Mouse (Mus musculus) limb, embryonic 13.5 days (tissue): Measurements from ENCODE around the gene Hemgn. TPM values are rescaled to one million over a fixed set of nuclear protein-coding genes. Genes with fewer than 3 reads are reported as not detected.

Experiments
- ATAC-seq: fragments of 200-750 bp; cut with Nextera tagmentation; 2 replicates; pipeline ENCODE4 v1.8.0; 2017; ENCODE audit warnings: low read depth, moderate number of reproducible peaks, moderate TSS enrichment; ENCODE audit not compliant: low FRiP score
- H3K27ac ChIP-seq: fragments of 300-500 bp; sonication (generic); 2 replicates; pipeline ENCODE4 v1.5.1; 2015; ENCODE audit warnings: inconsistent platforms, mild to moderate bottlenecking, moderate library complexity
- H3K27me3 ChIP-seq: fragments of 300-500 bp; sonication (generic); 2 replicates; pipeline ENCODE4 v1.6.1; 2015; ENCODE audit warnings: mild to moderate bottlenecking, inconsistent platforms
- H3K36me3 ChIP-seq: fragments of 300-500 bp; sonication (generic); 2 replicates; pipeline ENCODE4 v1.6.1; 2015; ENCODE audit warnings: inconsistent platforms, mild to moderate bottlenecking, moderate library complexity
- H3K4me1 ChIP-seq: fragments of 300-500 bp; sonication (generic); 2 replicates; pipeline ENCODE4 v1.6.1; 2015; ENCODE audit warnings: inconsistent platforms
- H3K4me2 ChIP-seq: fragments of 300-500 bp; sonication (generic); replicated peaks from 2 replicates; pipeline ENCODE4 v1.6.1; 2015; ENCODE audit warnings: inconsistent platforms, mild to moderate bottlenecking, moderate library complexity
- H3K4me3 ChIP-seq: fragments of 300-500 bp; sonication (generic); 2 replicates; pipeline ENCODE4 v1.5.1; 2015; ENCODE audit warnings: moderate library complexity, mild to moderate bottlenecking, inconsistent platforms
- H3K9ac ChIP-seq: fragments of 300-500 bp; sonication (generic); 2 replicates; pipeline ENCODE4 v1.6.1; 2015; ENCODE audit warnings: mild to moderate bottlenecking, inconsistent platforms
- H3K9me3 ChIP-seq: fragments of 300-500 bp; sonication (generic); 2 replicates; pipeline ENCODE4 v1.6.1; 2016; ENCODE audit warnings: inconsistent platforms
- WGBS: fragments of 180-500 bp; shearing (Covaris S2); methylation state at CpG from one replicate; pipeline ENCODE4 v1.1.7; 2015; 5-methylcytosine and 5-hydroxymethylcytosine counted together
- polyA plus RNA-seq: library from polyadenylated mRNA; unstranded; fragments of >200 nt; fragmentation: Nextera tagmentation; extraction: Ambion mirVana; gene quantifications from 2 replicates; pipeline ENCODE4 v1.2.1, GENCODE M21; 2015

The Hemgn gene
- polyA plus RNA-seq, 1 experiment from 2014 or later, result 0.52 TPM

GRCm38 (mm10) chr4:46371030-46371429 lies 42.3 kb downstream of the Hemgn start:
- Histone ChIP-seq H3K27me3 (peaks cover 30% of the 10 kb centered on the region), H3K4me1 (peaks cover 10% of the 10 kb centered on the region), H3K4me3 (peak overlapping the region; percentile 32), H3K4me2 (peak overlapping the region; percentile 60), H3K9me3 (no peaks in the 10 kb centered on the region), H3K36me3 (no peaks in the 10 kb centered on the region), H3K27ac (no peak overlapping the region; the same call in 1 of the 2 replicates), H3K9ac (peak overlapping the region; percentile 25; the same call in 1 of the 2 replicates)
- ATAC-seq, result peak; percentile 85
- 4% methylated on average over 19 of the region's 19 CpGs for WGBS

DNA sequence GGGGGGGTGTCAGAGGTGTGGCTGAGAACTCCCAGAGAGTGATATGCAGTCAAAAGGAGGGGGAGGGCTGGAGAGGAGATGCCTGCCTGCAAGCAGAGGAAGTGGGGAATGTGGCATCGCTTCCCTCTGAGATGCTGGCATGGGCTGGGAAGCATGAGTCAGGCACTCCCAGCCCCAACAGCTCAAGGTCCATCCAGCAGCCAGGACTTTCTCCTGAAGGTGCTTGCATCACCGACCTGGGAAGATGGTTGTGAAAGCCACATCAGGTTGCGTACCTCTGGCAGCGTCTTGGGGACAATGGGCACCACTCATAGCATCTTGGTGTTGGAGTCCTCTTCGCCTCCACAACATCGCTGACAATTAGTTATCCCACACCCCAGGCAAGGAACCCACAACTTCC lies 42.9 kb downstream of the Hemgn start:
- Histone ChIP-seq H3K4me3 (no peak overlapping the region), H3K9me3 (no peaks in the 10 kb centered on the region), H3K27me3 (peaks cover 31% of the 10 kb centered on the region), H3K36me3 (no peaks in the 10 kb centered on the region), H3K4me2 (no peak overlapping the region; the same call in 1 of the 2 replicates), H3K27ac (no peak overlapping the region), H3K9ac (no peak overlapping the region), H3K4me1 (peaks cover 10% of the 10 kb centered on the region)
- WGBS, result 45% methylated on average over 6 of the region's 6 CpGs
- ATAC-seq, result no peak

GRCm38 (mm10) chr4:46369070-46369469 lies 44.2 kb downstream of the Hemgn start:
- peaks cover 36% of the 10 kb centered on the region for H3K27me3 ChIP-seq

GRCm38 (mm10) chr4:46367487-46367959 lies 45.8 kb downstream of the Hemgn start:
- H3K36me3 ChIP-seq, result no peaks in the 10 kb centered on the region
- peaks cover 10% of the 10 kb centered on the region for H3K4me1 ChIP-seq
- no peak for ATAC-seq
- H3K4me2 ChIP-seq, result no peak overlapping the region
- no peak overlapping the region for H3K27ac ChIP-seq
- peaks cover 36% of the 10 kb centered on the region for H3K27me3 ChIP-seq
- H3K9ac ChIP-seq, result no peak overlapping the region
- H3K4me3 ChIP-seq, result no peak overlapping the region
- peaks cover 3% of the 10 kb centered on the region for H3K9me3 ChIP-seq
- WGBS, result 9% methylated on average over 12 of the region's 12 CpGs

More at GRCm38 (mm10) chr4:46369070-46369469, 44.2 kb downstream of the Hemgn start:
- H3K9me3 ChIP-seq, result peaks cover 3% of the 10 kb centered on the region
- no peak overlapping the region for H3K9ac ChIP-seq
- ATAC-seq, result no peak
- 59% methylated on average over 4 of the region's 4 CpGs for WGBS
- no peak overlapping the region for H3K4me2 ChIP-seq
- no peak overlapping the region for H3K4me3 ChIP-seq
- peaks cover 10% of the 10 kb centered on the region for H3K4me1 ChIP-seq
- H3K36me3 ChIP-seq, result no peaks in the 10 kb centered on the region
- no peak overlapping the region for H3K27ac ChIP-seq

- Histone ChIP-seq H3K36me3 (no peaks in the 10 kb centered on the region), H3K4me3 (no peak overlapping the region), H3K27ac (no peak overlapping the region), H3K9ac (no peak overlapping the region), H3K27me3 (peaks cover 28% of the 10 kb centered on the region), H3K4me2 (no peak overlapping the region), H3K9me3 (peaks cover 3% of the 10 kb centered on the region), H3K4me1 (no peaks in the 10 kb centered on the region)
- 74% methylated on average over 2 of the region's 2 CpGs for WGBS
- no peak for ATAC-seq
Observed at GRCm38 (mm10) chr4:46364360-46364759, 48.9 kb downstream of the Hemgn start.

DNA sequence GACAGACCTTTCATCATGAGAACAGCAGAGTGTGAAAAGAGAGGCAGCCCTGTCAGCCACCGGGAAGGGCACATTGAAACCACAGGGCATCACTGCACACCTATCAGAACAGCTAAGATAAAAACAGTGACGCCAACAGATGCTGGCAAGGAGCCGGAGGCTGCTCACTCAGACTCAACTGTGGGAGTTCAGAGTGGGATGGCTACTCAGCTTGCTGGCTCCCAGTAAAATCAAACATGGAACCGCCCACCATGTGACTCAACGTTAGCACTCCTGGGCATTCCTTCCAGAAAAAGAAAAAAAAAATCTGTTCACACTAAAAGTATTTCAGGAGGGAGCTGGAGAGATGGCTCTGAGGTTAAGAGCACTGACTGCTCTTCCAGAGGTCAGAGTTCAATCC lies 52.0 kb downstream of the Hemgn start:
- Histone ChIP-seq H3K4me2 (no peak overlapping the region), H3K9me3 (peaks cover 3% of the 10 kb centered on the region), H3K4me3 (no peak overlapping the region), H3K27ac (no peak overlapping the region), H3K9ac (no peak overlapping the region), H3K27me3 (peaks cover 20% of the 10 kb centered on the region), H3K4me1 (no peaks in the 10 kb centered on the region), H3K36me3 (no peaks in the 10 kb centered on the region)
- no peak for ATAC-seq
- 69% methylated on average over 5 of the region's 5 CpGs for WGBS

GRCm38 (mm10) chr4:46359539-46360253 lies 53.6 kb downstream of the Hemgn start:
- no peaks in the 10 kb centered on the region for H3K4me1 ChIP-seq
- no peak overlapping the region for H3K27ac ChIP-seq
- WGBS, result 82% methylated on average over 12 of the region's 12 CpGs
- no peak overlapping the region for H3K9ac ChIP-seq
- peaks cover 26% of the 10 kb centered on the region for H3K27me3 ChIP-seq
- no peak for ATAC-seq
- H3K9me3 ChIP-seq, result peaks cover 3% of the 10 kb centered on the region
- H3K4me3 ChIP-seq, result no peak overlapping the region
- H3K36me3 ChIP-seq, result no peaks in the 10 kb centered on the region
- no peak overlapping the region for H3K4me2 ChIP-seq

DNA sequence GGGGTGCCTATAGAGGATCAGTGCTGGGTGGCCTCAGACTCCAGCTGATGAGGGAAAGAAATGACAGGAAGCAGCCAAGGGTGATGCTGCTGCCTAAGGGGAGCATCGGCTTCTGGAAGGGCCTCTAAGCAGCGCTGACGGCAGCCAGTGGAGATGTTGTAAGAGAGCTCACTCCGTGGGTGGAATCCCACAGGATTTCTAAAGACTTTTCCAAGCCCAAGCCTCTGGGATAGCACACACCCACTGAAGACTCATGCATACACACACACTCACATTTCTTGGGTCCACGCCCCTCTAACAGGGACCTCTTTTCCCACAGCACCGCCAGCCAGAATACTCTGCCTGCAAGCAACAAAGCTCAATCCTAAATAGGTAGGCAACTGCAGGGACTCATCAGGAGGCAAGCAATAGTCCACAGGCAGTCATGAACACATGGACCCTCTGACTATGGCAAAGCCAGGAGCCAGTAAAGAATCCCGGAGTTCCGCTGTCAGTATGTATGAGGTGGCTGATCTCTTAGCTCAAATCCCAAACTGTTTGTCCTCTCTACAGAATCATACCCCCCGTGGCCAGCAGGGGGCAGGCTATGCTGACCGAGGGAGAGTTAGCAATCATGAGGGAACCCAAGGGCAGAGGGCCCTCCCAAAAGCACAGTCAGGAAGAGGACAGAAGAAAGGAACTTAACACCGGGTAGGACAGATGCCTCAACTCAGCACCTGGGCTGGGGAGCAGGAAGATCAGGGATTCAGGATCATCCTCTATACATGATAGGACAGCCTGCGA lies 56.8 kb downstream of the Hemgn start:
- H3K27me3 ChIP-seq, result peaks cover 52% of the 10 kb centered on the region
- H3K4me2 ChIP-seq, result no peak overlapping the region
- no peak overlapping the region for H3K9ac ChIP-seq
- peaks cover 7% of the 10 kb centered on the region; the same call in 1 of the 2 replicates for H3K4me1 ChIP-seq
- H3K27ac ChIP-seq, result no peak overlapping the region
- WGBS, result 51% methylated on average over 12 of the region's 12 CpGs
- H3K36me3 ChIP-seq, result no peaks in the 10 kb centered on the region
- no peak for ATAC-seq
- H3K4me3 ChIP-seq, result no peak overlapping the region
- H3K9me3 ChIP-seq, result no peaks in the 10 kb centered on the region

DNA sequence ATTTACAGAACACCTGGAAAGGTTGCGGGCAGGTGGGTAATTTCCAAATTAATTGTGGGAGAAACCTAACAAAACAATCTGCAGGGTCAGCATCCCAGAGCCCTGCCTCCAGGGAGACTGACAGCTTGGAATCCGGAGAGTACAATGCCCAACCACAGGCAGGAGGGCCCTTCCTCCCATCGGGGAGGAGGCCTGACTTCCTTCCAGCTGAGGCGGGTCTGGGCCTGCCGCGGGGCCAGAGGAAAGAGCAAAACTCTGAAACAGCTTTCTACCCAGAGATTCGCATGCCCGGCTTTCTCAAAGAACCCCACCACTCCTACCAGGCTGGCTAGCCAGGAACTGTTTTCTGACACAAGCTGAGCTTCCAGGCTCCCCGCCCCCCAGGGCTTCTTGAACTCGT lies 60.3 kb downstream of the Hemgn start:
- Histone ChIP-seq H3K27ac (no peak overlapping the region), H3K27me3 (peaks cover 85% of the 10 kb centered on the region), H3K4me1 (peaks cover 7% of the 10 kb centered on the region; the same call in 1 of the 2 replicates), H3K36me3 (no peaks in the 10 kb centered on the region), H3K9ac (no peak overlapping the region), H3K9me3 (no peaks in the 10 kb centered on the region), H3K4me2 (no peak overlapping the region; the same call in 1 of the 2 replicates), H3K4me3 (no peak overlapping the region)
- 14% methylated on average over 10 of the region's 10 CpGs for WGBS
- ATAC-seq, result no peak

GRCm38 (mm10) chr4:46349530-46349929 lies 63.8 kb downstream of the Hemgn start:
- H3K36me3 ChIP-seq, result no peaks in the 10 kb centered on the region
- H3K4me1 ChIP-seq, result peaks cover 9% of the 10 kb centered on the region; the same call in 1 of the 2 replicates
- H3K27ac ChIP-seq, result no peak overlapping the region
- 36% methylated on average over 5 of the region's 5 CpGs for WGBS
- H3K4me3 ChIP-seq, result no peak overlapping the region
- H3K27me3 ChIP-seq, result peaks cover 95% of the 10 kb centered on the region
- no peak overlapping the region for H3K9ac ChIP-seq
- no peaks in the 10 kb centered on the region for H3K9me3 ChIP-seq
- no peak for ATAC-seq
- no peak overlapping the region for H3K4me2 ChIP-seq

GRCm38 (mm10) chr4:46348897-46349296 lies 64.4 kb downstream of the Hemgn start:
- Histone ChIP-seq H3K4me3 (no peak overlapping the region), H3K27me3 (peaks cover 99% of the 10 kb centered on the region), H3K27ac (no peak overlapping the region), H3K36me3 (no peaks in the 10 kb centered on the region), H3K9ac (no peak overlapping the region), H3K4me1 (peaks cover 15% of the 10 kb centered on the region; the same call in 1 of the 2 replicates), H3K9me3 (no peaks in the 10 kb centered on the region), H3K4me2 (no peak overlapping the region)
- 25% methylated on average over 9 of the region's 9 CpGs for WGBS
- no peak for ATAC-seq
